Mouse (Mus musculus) bone marrow macrophage, adult 2 months (primary cell): ENCODE data around the gene Lrrc49.

Source experiments
- CTCF ChIP-seq: IDR thresholded peaks from 2 replicates; pipeline ENCODE4 v1.5.1; 2012; ENCODE audit warnings: low read depth, mild to moderate bottlenecking, low read length, moderate library complexity
- POLR2A ChIP-seq: IDR thresholded peaks from 2 replicates; pipeline ENCODE4 v1.6.1; 2012; ENCODE audit warnings: mild to moderate bottlenecking, low read depth, low read length, borderline replicate concordance

GRCm38 (mm10) chr9:60592363-60592762 lies 95.6 kb downstream of the Lrrc49 start:
- TF ChIP-seq CTCF (no peak), POLR2A (no peak)
